Mouse (Mus musculus): ENCODE results near the gene Gm43302. TPM values are rescaled to one million over a fixed set of nuclear protein-coding genes. Genes with fewer than 3 reads are reported as not detected.
"Not testable (repeated sequence)": the region's sequence is repeated elsewhere in the genome, so short reads cannot be mapped to it uniquely, and the experiment has no call there.

The Gm43302 gene
- polyA plus RNA-seq, 1 experiment from 2014 or later: not detected

GRCm38 (mm10) chr5:105301963-105302362 lies 8.5 kb upstream of the Gm43302 start:
- H3K9me3 ChIP-seq (replicated peaks; ENCODE audit: control insufficient read depth, low read length): no peaks in the 10 kb centered on the region
- H3K36me3 ChIP-seq (replicated peaks; ENCODE audit: control insufficient read depth, insufficient read depth, low read depth, low read length): no peaks in the 10 kb centered on the region
- ATAC-seq (replicated peaks; ENCODE audit: insufficient number of reproducible peaks, low FRiP score, low TSS enrichment, low read depth): no peak
- no peak for DNase-seq (ENCODE audit: low spot score)
- no peak overlapping the region for H3K4me3 ChIP-seq (ENCODE audit: low read depth, low read length)
- H3K9ac ChIP-seq (replicated peaks; ENCODE audit: low read length): no peak overlapping the region
- no peak overlapping the region for H3K27ac ChIP-seq (replicated peaks; ENCODE audit: low read depth, low read length)
- 82% methylated on average over 4 of the region's 4 CpGs for WGBS
- H3K4me2 ChIP-seq (ENCODE audit: low read depth, low read length): no peak overlapping the region
- no peaks in the 10 kb centered on the region for H3K27me3 ChIP-seq (ENCODE audit: control insufficient read depth, insufficient read depth, low read length)
- H3K4me1 ChIP-seq (ENCODE audit: control insufficient read depth, insufficient read depth, low read length): no peaks in the 10 kb centered on the region

GRCm38 (mm10) chr5:105301531-105301930 lies 8.0 kb upstream of the Gm43302 start:
- no peaks in the 10 kb centered on the region for H3K9me3 ChIP-seq (replicated peaks; ENCODE audit: control insufficient read depth, low read length)
- H3K36me3 ChIP-seq (replicated peaks; ENCODE audit: control insufficient read depth, insufficient read depth, low read depth, low read length): no peaks in the 10 kb centered on the region
- 37% methylated on average over 2 of the region's 2 CpGs for WGBS
- no peak overlapping the region for H3K27ac ChIP-seq (replicated peaks; ENCODE audit: low read depth, low read length)
- ATAC-seq (replicated peaks; ENCODE audit: insufficient number of reproducible peaks, low FRiP score, low TSS enrichment, low read depth) (no peak), DNase-seq (ENCODE audit: low spot score) (no peak)
- no peak overlapping the region for H3K9ac ChIP-seq (replicated peaks; ENCODE audit: low read length)
- no peaks in the 10 kb centered on the region for H3K4me1 ChIP-seq (ENCODE audit: control insufficient read depth, insufficient read depth, low read length)
- H3K27me3 ChIP-seq (ENCODE audit: control insufficient read depth, insufficient read depth, low read length): no peaks in the 10 kb centered on the region
- no peak overlapping the region for H3K4me2 ChIP-seq (ENCODE audit: low read depth, low read length)
- no peak overlapping the region for H3K4me3 ChIP-seq (ENCODE audit: low read depth, low read length)

GRCm38 (mm10) chr5:105295746-105296145 lies 2.3 kb upstream of the Gm43302 start:
- Histone ChIP-seq H3K4me1 (ENCODE audit: control insufficient read depth, insufficient read depth, low read length) (no peaks in the 10 kb centered on the region), H3K4me3 (ENCODE audit: low read depth, low read length) (no peak overlapping the region), H3K4me2 (ENCODE audit: low read depth, low read length) (no peak overlapping the region), H3K27ac (replicated peaks; ENCODE audit: low read depth, low read length) (no peak overlapping the region), H3K27me3 (ENCODE audit: control insufficient read depth, insufficient read depth, low read length) (no peaks in the 10 kb centered on the region), H3K9me3 (replicated peaks; ENCODE audit: control insufficient read depth, low read length) (no peaks in the 10 kb centered on the region), H3K36me3 (replicated peaks; ENCODE audit: control insufficient read depth, insufficient read depth, low read depth, low read length) (no peaks in the 10 kb centered on the region), H3K9ac (replicated peaks; ENCODE audit: low read length) (no peak overlapping the region)
- no peak for DNase-seq (ENCODE audit: low spot score)
- ATAC-seq (replicated peaks; ENCODE audit: insufficient number of reproducible peaks, low FRiP score, low TSS enrichment, low read depth): no peak
- WGBS: 87% methylated on average over 3 of the region's 3 CpGs

- DNase-seq (ENCODE audit: low spot score) (no peak), ATAC-seq (replicated peaks; ENCODE audit: insufficient number of reproducible peaks, low FRiP score, low TSS enrichment, low read depth) (no peak)
- no peak overlapping the region for H3K9ac ChIP-seq (replicated peaks; ENCODE audit: low read length)
- H3K27ac ChIP-seq (replicated peaks; ENCODE audit: low read depth, low read length): no peak overlapping the region
- 84% methylated on average over 1 of the region's 1 CpGs for WGBS
- no peak overlapping the region for H3K4me2 ChIP-seq (ENCODE audit: low read depth, low read length)
- no peaks in the 10 kb centered on the region for H3K36me3 ChIP-seq (replicated peaks; ENCODE audit: control insufficient read depth, insufficient read depth, low read depth, low read length)
- no peaks in the 10 kb centered on the region for H3K4me1 ChIP-seq (ENCODE audit: control insufficient read depth, insufficient read depth, low read length)
- no peaks in the 10 kb centered on the region for H3K9me3 ChIP-seq (replicated peaks; ENCODE audit: control insufficient read depth, low read length)
- no peak overlapping the region for H3K4me3 ChIP-seq (ENCODE audit: low read depth, low read length)
- H3K27me3 ChIP-seq (ENCODE audit: control insufficient read depth, insufficient read depth, low read length): no peaks in the 10 kb centered on the region
Observed at GRCm38 (mm10) chr5:105292492-105292891, 1.0 kb downstream of the Gm43302 start.

- not testable (repeated sequence) for H3K4me1 ChIP-seq (ENCODE audit: control insufficient read depth, insufficient read depth, low read length); H3K4me2 ChIP-seq (ENCODE audit: low read depth, low read length); H3K9ac ChIP-seq (replicated peaks; ENCODE audit: low read length); DNase-seq (ENCODE audit: low spot score); H3K36me3 ChIP-seq (replicated peaks; ENCODE audit: control insufficient read depth, insufficient read depth, low read depth, low read length); H3K27me3 ChIP-seq (ENCODE audit: control insufficient read depth, insufficient read depth, low read length); H3K9me3 ChIP-seq (replicated peaks; ENCODE audit: control insufficient read depth, low read length); H3K27ac ChIP-seq (replicated peaks; ENCODE audit: low read depth, low read length); H3K4me3 ChIP-seq (ENCODE audit: low read depth, low read length); ATAC-seq (replicated peaks; ENCODE audit: insufficient number of reproducible peaks, low FRiP score, low TSS enrichment, low read depth)
- 94% methylated on average over 3 of the region's 3 CpGs for WGBS
Observed at GRCm38 (mm10) chr5:105290921-105291320, 2.6 kb downstream of the Gm43302 start.

- H3K4me3 ChIP-seq (ENCODE audit: low read depth, low read length); H3K27me3 ChIP-seq (ENCODE audit: control insufficient read depth, insufficient read depth, low read length); DNase-seq (ENCODE audit: low spot score); H3K9me3 ChIP-seq (replicated peaks; ENCODE audit: control insufficient read depth, low read length); ATAC-seq (replicated peaks; ENCODE audit: insufficient number of reproducible peaks, low FRiP score, low TSS enrichment, low read depth); H3K4me1 ChIP-seq (ENCODE audit: control insufficient read depth, insufficient read depth, low read length); H3K4me2 ChIP-seq (ENCODE audit: low read depth, low read length); H3K27ac ChIP-seq (replicated peaks; ENCODE audit: low read depth, low read length); H3K36me3 ChIP-seq (replicated peaks; ENCODE audit: control insufficient read depth, insufficient read depth, low read depth, low read length); H3K9ac ChIP-seq (replicated peaks; ENCODE audit: low read length): not testable (repeated sequence)
- WGBS: no CpG with 5 or more reads among the region's 3 CpGs
Observed at GRCm38 (mm10) chr5:105260673-105261072, 32.8 kb downstream of the Gm43302 start.

GRCm38 (mm10) chr5:105252491-105252890 lies 41.0 kb downstream of the Gm43302 start:
- H3K36me3 ChIP-seq (replicated peaks; ENCODE audit: control insufficient read depth, insufficient read depth, low read depth, low read length): no peaks in the 10 kb centered on the region
- H3K9ac ChIP-seq (replicated peaks; ENCODE audit: low read length): no peak overlapping the region
- no peak for DNase-seq (ENCODE audit: low spot score)
- H3K4me1 ChIP-seq (ENCODE audit: control insufficient read depth, insufficient read depth, low read length): no peaks in the 10 kb centered on the region
- no peak overlapping the region for H3K4me3 ChIP-seq (ENCODE audit: low read depth, low read length)
- H3K9me3 ChIP-seq (replicated peaks; ENCODE audit: control insufficient read depth, low read length): no peaks in the 10 kb centered on the region
- H3K4me2 ChIP-seq (ENCODE audit: low read depth, low read length): no peak overlapping the region
- no peak for ATAC-seq (replicated peaks; ENCODE audit: insufficient number of reproducible peaks, low FRiP score, low TSS enrichment, low read depth)
- no peak overlapping the region for H3K27ac ChIP-seq (replicated peaks; ENCODE audit: low read depth, low read length)
- H3K27me3 ChIP-seq (ENCODE audit: control insufficient read depth, insufficient read depth, low read length): no peaks in the 10 kb centered on the region

GRCm38 (mm10) chr5:105244741-105245140 lies 48.8 kb downstream of the Gm43302 start:
- ATAC-seq (replicated peaks; ENCODE audit: insufficient number of reproducible peaks, low FRiP score, low TSS enrichment, low read depth); H3K27ac ChIP-seq (replicated peaks; ENCODE audit: low read depth, low read length); H3K9me3 ChIP-seq (replicated peaks; ENCODE audit: control insufficient read depth, low read length); DNase-seq (ENCODE audit: low spot score); H3K4me2 ChIP-seq (ENCODE audit: low read depth, low read length); H3K36me3 ChIP-seq (replicated peaks; ENCODE audit: control insufficient read depth, insufficient read depth, low read depth, low read length); H3K4me3 ChIP-seq (ENCODE audit: low read depth, low read length); H3K4me1 ChIP-seq (ENCODE audit: control insufficient read depth, insufficient read depth, low read length); H3K27me3 ChIP-seq (ENCODE audit: control insufficient read depth, insufficient read depth, low read length); H3K9ac ChIP-seq (replicated peaks; ENCODE audit: low read length): not testable (repeated sequence)
- whole genome bisulfite sequencing: 81% methylated on average over 3 of the region's 3 CpGs

Measured in embryonic facial prominence, embryonic 11.5 days (tissue).